In the genomic region with DNA sequence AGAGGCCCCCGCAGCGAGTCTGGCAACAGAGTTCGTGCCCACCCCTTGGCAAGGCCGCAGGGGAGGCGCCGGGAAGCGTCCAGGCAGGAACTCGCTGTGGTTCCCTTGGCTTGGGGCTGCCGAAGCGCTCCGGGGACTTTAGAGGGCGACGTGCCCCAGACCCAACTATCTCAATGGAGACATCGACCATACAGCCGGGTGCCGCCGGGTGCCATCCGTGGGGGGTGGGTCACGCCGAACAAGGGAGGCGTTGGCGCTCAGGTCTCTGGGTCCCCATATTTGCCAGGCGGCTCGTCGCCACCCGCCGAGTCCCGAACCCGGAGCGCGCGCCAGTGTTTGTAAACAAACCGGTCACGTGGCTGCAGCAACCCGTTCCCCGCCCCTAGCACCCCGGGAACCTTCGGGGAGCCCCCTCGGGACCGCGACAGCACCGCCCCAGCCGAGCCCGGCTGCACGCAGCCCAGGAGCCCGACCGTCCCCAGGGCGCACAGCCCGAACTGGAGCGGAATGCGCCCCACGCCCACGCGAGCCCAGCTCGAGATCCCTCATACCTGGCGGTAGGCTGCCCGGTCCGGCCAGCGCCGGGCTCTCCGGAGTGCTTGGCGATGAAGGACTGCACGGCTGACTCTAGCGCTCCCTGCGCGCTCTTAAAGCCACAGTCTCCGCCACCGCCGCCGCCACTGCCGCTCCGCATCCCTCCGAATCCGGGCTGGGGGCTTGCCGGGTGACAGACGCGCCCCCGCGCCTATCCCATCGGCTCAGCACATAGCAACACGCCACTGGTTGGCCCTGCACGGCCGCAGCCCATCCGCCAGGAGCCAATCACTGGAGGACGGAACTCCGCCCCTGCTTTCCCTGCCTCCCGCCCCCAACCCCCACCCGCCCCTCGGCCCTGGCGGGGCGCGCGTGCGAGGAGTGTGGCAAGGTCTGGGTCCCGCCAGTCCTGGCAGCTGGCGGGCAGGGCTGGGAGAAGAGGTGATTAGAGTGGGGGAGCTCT, we compare ENCODE assay signal across 8 mouse cellular contexts. TPM values are rescaled to one million over a fixed set of nuclear protein-coding genes. Genes with fewer than 3 reads are reported as not detected.
DNase-seq lines count a peak whose midpoint lies in the region; ATAC-seq and TF ChIP-seq lines count a peak whose summit lies in the region.

A gene (minus strand): TSS at position 667 of the 997 bp plus-strand sequence.

- no peaks in the 10 kb centered on the region for H3K27me3 ChIP-seq in heart, embryonic 14.5 days (ENCODE audit: control insufficient read depth, insufficient read depth, low read length)
- peaks cover 30% of the 10 kb centered on the region; the same call in 1 of the 2 replicates for H3K27me3 ChIP-seq in liver, embryonic 12.5 days (replicated peaks)
- no peaks in the 10 kb centered on the region for H3K27me3 ChIP-seq in splenic B cell, adult 2 months (ENCODE audit: control insufficient read depth, insufficient read depth, low read length, poor library complexity, severe bottlenecking)

- no peak for TF ChIP-seq CTCF in brain, embryonic 14.5 days (IDR thresholded peaks at IDR 0.05; ENCODE audit: borderline replicate concordance, extremely low read depth, insufficient read depth, insufficient read length)

- H3K9ac ChIP-seq in heart, embryonic 14.5 days (ENCODE audit: low read length), result peak within 1 kb of the TSS; percentile 91
- H3K9ac ChIP-seq in liver, embryonic 12.5 days, result peak within 1 kb of the TSS; percentile 67

- H3K27ac ChIP-seq in heart, embryonic 14.5 days (replicated peaks in 1 of 2; ENCODE audit: control insufficient read depth in 1 of 2, insufficient read depth in 1 of 2, low read depth in 2 of 2, low read length in 2 of 2), result peak within 1 kb of the TSS; percentile 94 to 96
- H3K27ac ChIP-seq in liver, embryonic 12.5 days, result peak within 1 kb of the TSS; percentile 64

- peak; percentile 61; the same call in 1 of the 2 replicates for TF ChIP-seq POLR2A in brain, embryonic 14.5 days (IDR thresholded peaks at IDR 0.05; ENCODE audit: borderline replicate concordance, extremely low read depth, insufficient read depth, insufficient read length, poor library complexity, severe bottlenecking)

- peak within 1 kb of the TSS; percentile 82 for H3K4me2 ChIP-seq in heart, embryonic 14.5 days (ENCODE audit: low read length)
- H3K4me2 ChIP-seq in liver, embryonic 12.5 days, result peak within 1 kb of the TSS; percentile 96

- peak within 1 kb of the TSS; percentile 87 to 90 for H3K4me3 ChIP-seq in heart, embryonic 14.5 days (ENCODE audit: control insufficient read depth in 1 of 2, insufficient read depth in 1 of 2, low read depth in 1 of 2, low read length in 2 of 2)
- peak within 1 kb of the TSS; percentile 74 for H3K4me3 ChIP-seq in liver, embryonic 12.5 days

- H3K9me3 ChIP-seq in heart, embryonic 14.5 days (ENCODE audit: control insufficient read depth, low read length), result no peaks in the 10 kb centered on the region
- H3K9me3 ChIP-seq in liver, embryonic 12.5 days (replicated peaks), result no peaks in the 10 kb centered on the region

- under 1% methylated on average over 96 of the region's 96 CpGs for WGBS in heart, embryonic 14.5 days
- WGBS in liver, embryonic 12.5 days (ENCODE audit: insufficient replicate concordance), result under 1% methylated on average over 96 of the region's 96 CpGs

- H3K4me1 ChIP-seq in heart, embryonic 14.5 days (ENCODE audit: control insufficient read depth in 2 of 2, insufficient read depth in 2 of 2, low read length in 2 of 2), result peaks cover 16 to 49% of the 10 kb centered on the region in 2 experiments
- peaks cover 38% of the 10 kb centered on the region for H3K4me1 ChIP-seq in liver, embryonic 12.5 days

- peak; percentile 98 for ATAC-seq in heart, embryonic 14.5 days (ENCODE audit: insufficient number of reproducible peaks, insufficient read depth, low FRiP score, low read depth)
- peak; percentile 95 for ATAC-seq in liver, embryonic 12.5 days

- DNase-seq in CD4-positive, CD25-positive, alpha-beta regulatory T cell, adult 2 months (ENCODE audit: low read depth, low spot score), result peak; percentile 95
- peak; percentile 99 for DNase-seq in brain, embryonic 14.5 days (ENCODE audit: low read depth)
- peak; percentile 82 for DNase-seq in fibroblast of lung, adult 2 months (ENCODE audit: low read depth)
- peak; percentile 99 for DNase-seq in kidney, postnatal 10 days
- DNase-seq in naive thymus-derived CD4-positive, alpha-beta T cell, adult 2 months (ENCODE audit: low read depth), result peak; percentile 90
- DNase-seq in splenic B cell, adult 2 months (ENCODE audit: low read depth, low spot score), result peak; percentile 90

- H3K36me3 ChIP-seq in heart, embryonic 14.5 days (ENCODE audit: control insufficient read depth, insufficient read depth, low read length), result peaks cover 12% of the 10 kb centered on the region; the same call in 1 of the 2 replicates
- H3K36me3 ChIP-seq in liver, embryonic 12.5 days, result no peaks in the 10 kb centered on the region
- no peaks in the 10 kb centered on the region for H3K36me3 ChIP-seq in splenic B cell, adult 2 months (ENCODE audit: control insufficient read depth, insufficient read depth, low read length, poor library complexity, severe bottlenecking)

RNA-seq across cellular contexts. Expression of the gene that starts here (rescaled TPM):
- polyA plus RNA-seq in brain, embryonic 14.5 days (2012; rRNA removed), result 6.3 and 6.6 TPM in 2 replicates
- 22.8 and 23.5 TPM in 2 replicates for polyA plus RNA-seq in heart, embryonic 14.5 days (2014; fragmentation: Nextera tagmentation; extraction: Ambion mirVana)
- polyA plus RNA-seq in liver, embryonic 12.5 days (2016; fragmentation: Nextera tagmentation; extraction: Ambion mirVana), result 1.3 and 1.4 TPM in 2 replicates

Comparison
In these comparisons a context has a peak if more than half of its experiments do, and no peak if none do; other contexts are left out.
1. Peak in every context shown above with its lines: DNase-seq, ATAC-seq, H3K4me3 ChIP-seq and H3K27ac ChIP-seq.